Comparison of ENCODE assay signal across 29 mouse cellular contexts in the genomic region with DNA sequence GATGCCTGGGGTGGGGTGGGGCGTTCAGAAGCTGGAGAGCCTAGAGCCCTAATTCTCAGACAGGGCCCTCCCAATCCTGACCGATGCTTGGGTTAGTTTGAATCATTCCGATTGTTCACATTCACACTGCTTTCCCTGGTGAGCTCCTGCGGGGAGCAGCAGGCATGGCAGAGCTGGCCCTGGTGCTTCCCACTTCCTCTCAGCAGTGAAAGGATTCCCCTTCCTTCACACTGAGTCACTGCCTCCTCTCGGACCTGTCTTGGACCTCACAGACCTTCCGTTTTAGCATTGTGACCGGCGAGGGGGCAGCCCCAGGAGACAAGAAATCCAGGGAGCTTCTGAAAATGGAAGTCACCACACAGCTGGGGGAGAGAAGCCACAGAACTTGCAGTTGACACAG. TPM values are rescaled to one million over a fixed set of nuclear protein-coding genes. Genes with fewer than 3 reads are reported as not detected.
A peak's percentile ranks its signal among the peaks of the same experiment; 100 is the strongest.
DNase-seq lines count a peak whose midpoint lies in the region; ATAC-seq and TF ChIP-seq lines count a peak whose summit lies in the region.
"Had no signal": no experiment of that assay in that cellular context is flagged by ENCODE, and none has a peak within 500 bp of the region (broad histone marks: within the 10 kb centered on the region; RNA-seq: fewer than 3 reads in every experiment).

No protein-coding gene starts in this region.

- peaks cover 46% of the 10 kb centered on the region for H3K36me3 ChIP-seq in heart, embryonic 14.5 days (ENCODE audit: control insufficient read depth, insufficient read depth, low read length)
- peaks cover 60% of the 10 kb centered on the region for H3K36me3 ChIP-seq in heart, embryonic 12.5 days
- H3K36me3 ChIP-seq in forebrain, embryonic 14.5 days (ENCODE audit: control insufficient read depth, insufficient read depth, low read length) = peaks cover 37% of the 10 kb centered on the region

- no peaks in the 10 kb centered on the region for H3K27me3 ChIP-seq in heart, embryonic 14.5 days (ENCODE audit: control insufficient read depth, insufficient read depth, low read length)
- no peaks in the 10 kb centered on the region for H3K27me3 ChIP-seq in heart, embryonic 12.5 days (replicated peaks)
- H3K27me3 ChIP-seq in Patski = no peaks in the 10 kb centered on the region
- no peaks in the 10 kb centered on the region for H3K27me3 ChIP-seq in cerebellum, adult 2 months (ENCODE audit: control insufficient read depth, insufficient read depth, low read length)
- H3K27me3 ChIP-seq in forebrain, embryonic 14.5 days (replicated peaks; ENCODE audit: control insufficient read depth, insufficient read depth, low read length) = no peaks in the 10 kb centered on the region
- H3K27me3 ChIP-seq: embryonic facial prominence, embryonic 12.5 days; forebrain, embryonic 12.5 days; heart, embryonic 15.5 days; kidney, embryonic 15.5 days; midbrain, embryonic 13.5 days; neural tube, embryonic 12.5 days had no signal

- no peak overlapping the region for H3K4me2 ChIP-seq in heart, embryonic 14.5 days (ENCODE audit: low read length)
- H3K4me2 ChIP-seq in heart, embryonic 12.5 days = no peak overlapping the region
- H3K4me2 ChIP-seq in forebrain, embryonic 14.5 days (ENCODE audit: low read length) = no peak overlapping the region
- H3K4me2 ChIP-seq: embryonic facial prominence, embryonic 12.5 days; forebrain, embryonic 12.5 days; heart, embryonic 15.5 days; kidney, embryonic 15.5 days; liver, embryonic 13.5 days; midbrain, embryonic 13.5 days; neural tube, embryonic 12.5 days had no signal

- POLR2A ChIA-PET in Patski (lab: Charles Lee) = interaction anchor here (0.9 to 1.7 kb wide), 4 partner anchors 9 to 31 kb away, joined by 3 to 4 read pairs (median 3); no protein-coding TSS in a partner anchor

- no peak for TF ChIP-seq POLR2A in cerebellum, adult 2 months (IDR thresholded peaks at IDR 0.05; ENCODE audit: borderline replicate concordance, insufficient read depth, low read length)

- CTCF ChIA-PET in Patski (lab: Charles Lee) = interaction anchor here (1.3 kb wide), 1 partner anchor 70 kb away, joined by 4 read pairs; no protein-coding TSS in a partner anchor

- H3K4me3 ChIP-seq in heart, embryonic 14.5 days (ENCODE audit: control insufficient read depth in 1 of 2, insufficient read depth in 1 of 2, low read depth in 1 of 2, low read length in 2 of 2) = no peak overlapping the region
- no peak overlapping the region for H3K4me3 ChIP-seq in heart, embryonic 12.5 days
- no peak overlapping the region for H3K4me3 ChIP-seq in cerebellum, adult 2 months (replicated peaks; ENCODE audit: insufficient read depth, low read depth, low read length)
- no peak overlapping the region for H3K4me3 ChIP-seq in forebrain, embryonic 14.5 days (ENCODE audit: low read depth, low read length)
- H3K4me3 ChIP-seq: embryonic facial prominence, embryonic 12.5 days; erythroblast, embryonic 14.5 days; forebrain, embryonic 12.5 days; heart, embryonic 15.5 days; kidney, embryonic 15.5 days; liver, embryonic 13.5 days; midbrain, embryonic 13.5 days; neural tube, embryonic 12.5 days had no signal

- no peak for TF ChIP-seq CTCF in Patski (IDR thresholded peaks at IDR 0.05)
- TF ChIP-seq CTCF in cerebellum, adult 2 months (IDR thresholded peaks at IDR 0.05; ENCODE audit: borderline replicate concordance, insufficient read depth, low read depth, low read length) = no peak

- peaks cover 11 to 33% of the 10 kb centered on the region in 2 experiments for H3K4me1 ChIP-seq in heart, embryonic 14.5 days (ENCODE audit: control insufficient read depth in 2 of 2, insufficient read depth in 2 of 2, low read length in 2 of 2)
- peaks cover 46% of the 10 kb centered on the region for H3K4me1 ChIP-seq in heart, embryonic 12.5 days (replicated peaks)
- H3K4me1 ChIP-seq in cerebellum, adult 2 months (ENCODE audit: control insufficient read depth, insufficient read depth, low read length) = peaks cover 11% of the 10 kb centered on the region
- H3K4me1 ChIP-seq in forebrain, embryonic 14.5 days (ENCODE audit: control insufficient read depth, insufficient read depth, low read length) = peaks cover 6% of the 10 kb centered on the region

- H3K9ac ChIP-seq in heart, embryonic 14.5 days (ENCODE audit: low read length) = peak overlapping the region; percentile 21; the same call in 1 of the 2 replicates
- no peak overlapping the region for H3K9ac ChIP-seq in heart, embryonic 12.5 days
- H3K9ac ChIP-seq in forebrain, embryonic 14.5 days (ENCODE audit: low read length) = no peak overlapping the region
- H3K9ac ChIP-seq: embryonic facial prominence, embryonic 12.5 days; forebrain, embryonic 12.5 days; heart, embryonic 15.5 days; kidney, embryonic 15.5 days; liver, embryonic 13.5 days; midbrain, embryonic 13.5 days; neural tube, embryonic 12.5 days had no signal

- 59% methylated on average over 8 of the region's 8 CpGs for WGBS in heart, embryonic 14.5 days
- WGBS in heart, embryonic 12.5 days = 50% methylated on average over 8 of the region's 8 CpGs
- 70% methylated on average over 8 of the region's 8 CpGs for WGBS in cerebellum, adult 2 months
- 65% methylated on average over 8 of the region's 8 CpGs for WGBS in forebrain, embryonic 14.5 days

- ATAC-seq in heart, embryonic 14.5 days (ENCODE audit: insufficient number of reproducible peaks, insufficient read depth, low FRiP score, low read depth) = no peak
- no peak for ATAC-seq in heart, embryonic 12.5 days (ENCODE audit: insufficient number of reproducible peaks, low FRiP score)
- peak; percentile 45 for ATAC-seq in Patski
- ATAC-seq in megakaryocyte, adult 5-6 weeks (ENCODE audit: poor library complexity, severe bottlenecking) = peak; percentile 36; the same call in 1 of the 2 replicates
- no peak for ATAC-seq in forebrain, embryonic 14.5 days
- ATAC-seq: midbrain, embryonic 13.5 days had no signal

- H3K27ac ChIP-seq in heart, embryonic 14.5 days (replicated peaks in 1 of 2; ENCODE audit: control insufficient read depth in 1 of 2, insufficient read depth in 1 of 2, low read depth in 2 of 2, low read length in 2 of 2) = peak overlapping the region in 1 of 2 experiments; percentile 0; a peak in 2 of 4 replicates
- no peak overlapping the region for H3K27ac ChIP-seq in heart, embryonic 12.5 days (ENCODE audit: poor library complexity, severe bottlenecking)
- H3K27ac ChIP-seq in cerebellum, adult 2 months (ENCODE audit: insufficient read depth, low read length) = no peak overlapping the region
- no peak overlapping the region for H3K27ac ChIP-seq in forebrain, embryonic 14.5 days (ENCODE audit: low read depth, low read length)
- H3K27ac ChIP-seq: embryonic facial prominence, embryonic 12.5 days; forebrain, embryonic 12.5 days; heart, embryonic 15.5 days; kidney, embryonic 15.5 days; liver, embryonic 13.5 days; midbrain, embryonic 13.5 days; neural tube, embryonic 12.5 days had no signal

- in situ Hi-C loops in Patski (cut with MboI; ENCODE audit: low pct_unique_long_range_greater_than_20kb) = no loop called here

- DNase-seq in 3T3-L1 (ENCODE audit: low read depth, low spot score) (peak; percentile 72), Patski (ENCODE audit: low read depth, low spot score) (no peak)
- no peak for DNase-seq in cerebellum, adult 2 months
- DNase-seq in forebrain, embryonic 14.5 days (ENCODE audit: low spot score) = no peak
- DNase-seq: adrenal gland, postnatal 36 days; cerebellum, adult 18-20 months; cerebellum, postnatal 25 days; kidney, adult 11 months; kidney, postnatal 36 days; liver, embryonic 13.5 days; lung, postnatal 10 days; right cerebral cortex, postnatal 25 days; spleen, adult 18-20 months had no signal

- no peaks in the 10 kb centered on the region for H3K9me3 ChIP-seq in heart, embryonic 14.5 days (ENCODE audit: control insufficient read depth, low read length)
- H3K9me3 ChIP-seq in heart, embryonic 12.5 days (replicated peaks) = no peaks in the 10 kb centered on the region
- H3K9me3 ChIP-seq in forebrain, embryonic 14.5 days (replicated peaks; ENCODE audit: control insufficient read depth, low read length) = no peaks in the 10 kb centered on the region
- H3K9me3 ChIP-seq: embryonic facial prominence, embryonic 12.5 days; forebrain, embryonic 12.5 days; heart, embryonic 15.5 days; kidney, embryonic 15.5 days; liver, embryonic 13.5 days; megakaryocyte, embryonic 14.5 days; midbrain, embryonic 13.5 days; neural tube, embryonic 12.5 days had no signal

RNA-seq across cellular contexts. Expression of a gene that starts 5.6 kb away (rescaled TPM):
- polyA plus RNA-seq in heart, embryonic 14.5 days (2014; fragmentation: Nextera tagmentation; extraction: Ambion mirVana) = 71.2 and 76.6 TPM in 2 replicates
- 119 and 123 TPM in 2 replicates for polyA plus RNA-seq in heart, embryonic 12.5 days (2016; fragmentation: Nextera tagmentation; extraction: Ambion mirVana)
- 281 TPM for polyA plus RNA-seq in Patski (2021)
- total RNA-seq in megakaryocyte, adult 5-6 weeks (2015) = 108 and 122 TPM in 2 replicates
- total RNA-seq in megakaryocyte, adult 5-6 weeks (2017) = 174 and 241 TPM in 2 replicates
- 82.6 and 86.9 TPM in 2 replicates for polyA plus RNA-seq in cerebellum, adult 2 months (2012; rRNA removed)
- polyA plus RNA-seq in forebrain, embryonic 14.5 days (2014; fragmentation: Nextera tagmentation; extraction: Ambion mirVana) = 39.6 and 53.5 TPM in 2 replicates

RNA-seq across cellular contexts. Expression of a gene that starts 53.0 kb away (rescaled TPM):
- not detected in 2 replicates for polyA plus RNA-seq in heart, embryonic 14.5 days (2014; fragmentation: Nextera tagmentation; extraction: Ambion mirVana)
- not detected in 2 replicates for polyA plus RNA-seq in heart, embryonic 12.5 days (2016; fragmentation: Nextera tagmentation; extraction: Ambion mirVana)
- 0.06 TPM for polyA plus RNA-seq in Patski (2021)
- not detected in 2 replicates for total RNA-seq in megakaryocyte, adult 5-6 weeks (2015)
- total RNA-seq in megakaryocyte, adult 5-6 weeks (2017) = not detected in 2 replicates
- polyA plus RNA-seq in cerebellum, adult 2 months (2012; rRNA removed) = 0.03 and 0.08 TPM in 2 replicates
- 0.06 TPM in 1 of 2 replicates, not detected in the other for polyA plus RNA-seq in forebrain, embryonic 14.5 days (2014; fragmentation: Nextera tagmentation; extraction: Ambion mirVana)
- total RNA-seq: gastrocnemius, adult 18-20 months; layer of hippocampus, adult 8-10 months; left cerebral cortex, adult 18-20 months; left cerebral cortex, postnatal 25 days had no signal
- polyA plus RNA-seq: erythroblast, embryonic 14.5 days; heart, embryonic 15.5 days; hindbrain, embryonic 11.5 days; kidney, embryonic 15.5 days; liver, embryonic 13.5 days; midbrain, embryonic 13.5 days had no signal

Comparison
In these comparisons a context has a peak if more than half of its experiments do, and no peak if none do; other contexts are left out.
1. ATAC-seq: peak in Patski (single experiment) and megakaryocyte, adult 5-6 weeks (single experiment); none in heart, embryonic 14.5 days (single experiment), heart, embryonic 12.5 days (single experiment) and forebrain, embryonic 14.5 days (single experiment).